Mouse (Mus musculus) cerebellum, adult 2 months (tissue): ENCODE measurements around the gene Triobp.

Experiments
- CTCF ChIP-seq: fragments of 200-500 bp; IDR thresholded peaks from 2 replicates; pipeline ENCODE4 v1.5.1; 2011; ENCODE audit warnings: low read depth, mild to moderate bottlenecking, control low read depth, low read length, moderate library complexity, borderline replicate concordance; ENCODE audit not compliant: insufficient read depth
- POLR2A ChIP-seq: fragments of 200-500 bp; IDR thresholded peaks from 2 replicates; pipeline ENCODE4 v1.6.1; 2011; ENCODE audit warnings: low read length, control low read depth, borderline replicate concordance; ENCODE audit not compliant: insufficient read depth

DNA sequence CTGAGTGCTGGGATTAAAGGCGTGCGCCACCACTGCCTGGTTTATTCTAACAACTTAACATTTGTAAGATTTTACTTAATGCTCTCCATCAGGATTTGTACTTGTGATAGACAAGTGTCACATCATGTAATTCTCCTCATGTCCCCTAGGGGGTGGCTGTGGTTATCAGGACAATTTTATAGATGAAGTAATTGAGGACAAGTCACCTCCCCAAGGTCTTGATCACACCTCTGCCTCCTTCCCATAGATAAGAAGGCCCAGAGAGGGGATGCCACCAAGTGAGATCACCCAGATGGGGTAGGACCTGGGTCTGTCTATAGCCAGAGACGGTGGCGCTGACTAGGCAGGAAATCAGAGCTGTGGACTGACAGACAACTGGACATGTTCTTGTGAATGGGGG is 8.8 kb downstream of the Triobp start:
- TF ChIP-seq CTCF (peak; percentile 26; the same call in 1 of the 2 replicates), POLR2A (no peak)
